Mouse (Mus musculus) C2C12 (cell line): ENCODE data around the gene Olfr324.

Source experiments
- CTCF ChIP-seq: IDR thresholded peaks from one replicate; pipeline ENCODE4 v1.5.1; 2011; ENCODE audit not compliant: control insufficient read depth, insufficient read depth, insufficient read length
- MAX ChIP-seq: IDR thresholded peaks from one replicate; pipeline ENCODE4 v1.6.1; 2011; ENCODE audit warnings: mild to moderate bottlenecking, control low read depth
- MYOD1 ChIP-seq: IDR thresholded peaks from one replicate; pipeline ENCODE4 v1.6.1; 2011; ENCODE audit warnings: low read depth; ENCODE audit not compliant: control insufficient read depth, insufficient read length
- MYOG ChIP-seq: IDR thresholded peaks from one replicate; pipeline ENCODE4 v1.6.1; 2011; ENCODE audit not compliant: control insufficient read depth, insufficient read length; ENCODE audit errors: extremely low read depth
- USF1 ChIP-seq: IDR thresholded peaks from one replicate; pipeline ENCODE4 v1.6.1; 2011; ENCODE audit warnings: low read depth, mild to moderate bottlenecking, control low read depth, moderate library complexity

DNA sequence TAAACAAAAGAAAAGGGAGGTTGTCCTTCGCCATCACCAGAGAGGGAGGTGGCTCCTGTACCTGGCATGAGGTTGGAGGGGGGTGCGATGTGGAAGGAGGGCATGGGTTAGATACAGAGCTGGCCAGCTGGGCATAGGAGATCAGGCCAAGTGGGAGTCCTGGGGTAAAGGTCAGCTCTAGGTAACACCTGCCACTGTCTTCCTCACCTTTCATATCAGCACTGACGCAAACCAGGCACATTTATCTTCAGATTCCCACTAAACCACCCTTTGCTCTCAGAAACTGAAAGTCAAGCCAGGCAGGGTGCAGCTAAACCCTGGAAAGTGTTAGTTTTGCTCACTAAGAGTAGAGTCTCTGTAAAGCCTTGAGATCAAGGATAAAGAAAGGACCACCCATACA, 23.5 kb downstream of the Olfr324 start:
- TF ChIP-seq CTCF (no peak), USF1 (no peak), MAX (no peak), MYOG (no peak), MYOD1 (no peak)
